Mouse (Mus musculus) cerebellum, adult 11-12 months (tissue): ENCODE measurements around the gene Csnk2a2.

Source experiments
- DNase-seq: peaks from one replicate; pipeline ENCODE4 v3.0.0; 2022

The Csnk2a2 gene

GRCm38 (mm10) chr8:95411309-95411972 is 78.4 kb downstream of the Csnk2a2 start:
- DNase-seq: no peak

DNA sequence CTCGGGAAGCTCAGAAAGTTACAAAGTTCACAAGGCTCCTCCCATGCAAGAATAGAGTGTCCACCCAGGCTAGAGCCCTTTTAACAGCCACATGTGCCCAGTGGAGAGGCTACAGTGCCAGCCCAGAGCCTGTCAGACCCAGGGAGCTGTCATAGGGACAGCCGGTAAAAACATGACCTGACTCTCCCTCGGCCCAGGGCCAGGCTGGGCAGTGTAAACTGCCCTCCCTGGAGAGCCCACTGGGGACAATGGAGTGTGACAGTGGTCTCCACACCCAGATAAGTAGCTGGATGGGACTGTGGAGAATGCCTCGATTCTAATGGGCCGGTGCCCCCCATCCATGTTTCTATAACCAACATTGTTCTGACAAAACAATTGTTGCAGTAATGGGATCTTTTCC is 80.3 kb downstream of the Csnk2a2 start:
- no peak for DNase-seq

DNA sequence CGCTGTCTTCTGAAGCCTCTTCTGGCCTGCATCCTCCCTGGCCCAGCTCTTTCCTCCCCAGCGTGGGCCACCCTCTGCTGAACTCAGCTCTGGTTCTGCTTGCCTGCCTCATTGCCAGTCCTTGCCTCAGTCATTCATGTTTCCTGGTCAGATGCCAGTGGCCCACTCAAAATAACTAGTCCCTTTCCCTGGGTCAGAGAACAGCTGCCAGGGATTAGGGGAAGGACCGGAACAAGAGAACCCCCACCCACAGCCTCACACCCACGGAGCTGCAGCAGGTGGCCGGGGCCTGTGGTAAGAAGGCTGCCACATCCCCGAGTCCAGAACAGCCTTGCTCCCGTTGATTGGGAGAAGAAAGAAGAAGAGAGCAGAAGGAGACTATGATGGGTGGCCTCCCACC is 88.7 kb downstream of the Csnk2a2 start:
- no peak for DNase-seq

- no peak for DNase-seq
Measured at GRCm38 (mm10) chr8:95399131-95399530, 90.7 kb downstream of the Csnk2a2 start.

- DNase-seq: no peak
Measured at GRCm38 (mm10) chr8:95397201-95397600, 92.6 kb downstream of the Csnk2a2 start.

GRCm38 (mm10) chr8:95396752-95397151 is 93.1 kb downstream of the Csnk2a2 start:
- DNase-seq: no peak
